16 mouse cellular contexts compared by ENCODE assay signal in the genomic region with DNA sequence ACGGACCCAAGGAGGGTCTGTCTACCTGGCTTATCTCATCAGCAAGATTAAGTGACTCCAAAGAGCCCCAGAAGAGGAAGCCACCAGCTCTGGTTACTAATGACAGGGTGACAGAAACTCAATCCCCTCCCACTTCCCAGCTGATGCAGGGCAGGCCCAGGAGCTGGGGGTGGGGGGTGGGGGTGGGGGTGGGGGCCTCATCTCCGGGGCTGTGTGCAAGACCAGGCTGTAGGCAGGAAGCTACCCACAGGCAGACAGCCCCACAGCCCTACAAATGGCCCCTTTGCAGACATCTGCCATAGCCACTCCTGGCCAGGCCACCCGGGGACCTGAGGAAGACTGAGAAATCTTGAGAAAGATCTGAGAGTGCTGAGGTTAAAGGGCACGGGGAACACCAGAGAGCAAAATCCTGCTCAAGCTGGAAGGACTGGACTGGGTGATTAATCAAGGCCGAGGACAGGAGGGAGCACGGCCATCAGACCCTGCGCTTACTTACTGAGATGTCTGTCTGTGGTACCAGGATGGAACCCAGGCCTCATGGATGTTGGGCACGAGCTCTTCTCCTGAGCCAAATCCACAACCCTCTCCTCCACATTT.
DNase-seq lines count a peak whose midpoint lies in the region; ATAC-seq lines count a peak whose summit lies in the region.
"Had no signal": no experiment of that assay in that cellular context is flagged by ENCODE, and none has a peak within 500 bp of the region (broad histone marks: within the 10 kb centered on the region; RNA-seq: fewer than 3 reads in every experiment).

No protein-coding gene starts in this region.

- H3K4me2 ChIP-seq in heart, embryonic 13.5 days: no peak overlapping the region
- no peak overlapping the region for H3K4me2 ChIP-seq in liver, embryonic 12.5 days
- H3K4me2 ChIP-seq: hindbrain, embryonic 15.5 days; limb, embryonic 13.5 days had no signal

- H3K27me3 ChIP-seq in heart, embryonic 13.5 days (replicated peaks): no peaks in the 10 kb centered on the region
- H3K27me3 ChIP-seq in liver, embryonic 12.5 days (replicated peaks): 0 out of 2 replicates have a peak, but pooled peaks cover 10% of the 10 kb centered on the region
- peaks cover 16% of the 10 kb centered on the region; the same call in 1 of the 2 replicates for H3K27me3 ChIP-seq in limb, embryonic 10.5 days (ENCODE audit: low read depth, poor library complexity, severe bottlenecking)
- H3K27me3 ChIP-seq: hindbrain, embryonic 15.5 days; Patski had no signal

- DNase-seq in heart, adult 9 months (ENCODE audit: low spot score in 2 of 2): no peak
- peak; percentile 29 for DNase-seq in liver
- DNase-seq in embryo, embryonic 11 days: peak; percentile 47
- DNase-seq in limb, embryonic 10.5 days (ENCODE audit: low spot score): no peak
- DNase-seq in cerebellum, postnatal 25 days: no peak
- DNase-seq in kidney, postnatal 25 days: no peak
- DNase-seq: adrenal gland, postnatal 10 days; layer of hippocampus, adult 9-11 months; lung, postnatal 4 days; thymus, postnatal 36 days had no signal

- no peak overlapping the region for H3K4me3 ChIP-seq in heart, embryonic 13.5 days
- no peak overlapping the region for H3K4me3 ChIP-seq in liver, embryonic 12.5 days
- no peak overlapping the region for H3K4me3 ChIP-seq in limb, embryonic 10.5 days
- H3K4me3 ChIP-seq: erythroblast, embryonic 14.5 days; hindbrain, embryonic 15.5 days; limb, embryonic 13.5 days had no signal

- no peaks in the 10 kb centered on the region for H3K9me3 ChIP-seq in heart, embryonic 13.5 days
- no peaks in the 10 kb centered on the region for H3K9me3 ChIP-seq in liver, embryonic 12.5 days (replicated peaks)
- H3K9me3 ChIP-seq in limb, embryonic 10.5 days (replicated peaks): no peaks in the 10 kb centered on the region
- H3K9me3 ChIP-seq: hindbrain, embryonic 15.5 days; limb, embryonic 13.5 days had no signal

- 33% methylated on average over 8 of the region's 8 CpGs for WGBS in heart, embryonic 13.5 days
- 31% methylated on average over 8 of the region's 8 CpGs for WGBS in liver, embryonic 12.5 days (ENCODE audit: insufficient replicate concordance)
- 11% methylated on average over 8 of the region's 8 CpGs for WGBS in limb, embryonic 10.5 days

- H3K36me3 ChIP-seq in heart, embryonic 13.5 days: no peaks in the 10 kb centered on the region
- H3K36me3 ChIP-seq in liver, embryonic 12.5 days: no peaks in the 10 kb centered on the region
- H3K36me3 ChIP-seq in limb, embryonic 10.5 days: no peaks in the 10 kb centered on the region
- H3K36me3 ChIP-seq: hindbrain, embryonic 15.5 days; limb, embryonic 13.5 days had no signal

- peak overlapping the region; percentile 59 for H3K9ac ChIP-seq in heart, embryonic 13.5 days
- H3K9ac ChIP-seq in liver, embryonic 12.5 days: no peak overlapping the region
- H3K9ac ChIP-seq: hindbrain, embryonic 15.5 days; limb, embryonic 13.5 days had no signal

- peak overlapping the region; percentile 73 for H3K27ac ChIP-seq in heart, embryonic 13.5 days (replicated peaks)
- H3K27ac ChIP-seq in liver, embryonic 12.5 days: no peak overlapping the region
- peak overlapping the region; percentile 71 for H3K27ac ChIP-seq in limb, embryonic 10.5 days
- H3K27ac ChIP-seq: hindbrain, embryonic 15.5 days had no signal

- ATAC-seq in heart, embryonic 13.5 days (ENCODE audit: extremely low read depth, insufficient number of reproducible peaks, low FRiP score, low TSS enrichment): no peak
- ATAC-seq in liver, embryonic 12.5 days: no peak
- ATAC-seq: Patski had no signal

- peaks cover 71% of the 10 kb centered on the region for H3K4me1 ChIP-seq in heart, embryonic 13.5 days
- H3K4me1 ChIP-seq in liver, embryonic 12.5 days: peaks cover 42% of the 10 kb centered on the region
- peaks cover 58% of the 10 kb centered on the region for H3K4me1 ChIP-seq in limb, embryonic 10.5 days

Comparison
In these comparisons a context has a peak if more than half of its experiments do, and no peak if none do; other contexts are left out.
1. DNase-seq: peak in liver (single experiment) and embryo, embryonic 11 days (single experiment); none in heart, adult 9 months (0 of 2), limb, embryonic 10.5 days (single experiment), cerebellum, postnatal 25 days (0 of 2) and kidney, postnatal 25 days (0 of 2).